Mouse (Mus musculus) lung, embryonic 15.5 days (tissue): Measurements from ENCODE around the gene Plcd1. TPM values are rescaled to one million over a fixed set of nuclear protein-coding genes. Genes with fewer than 3 reads are reported as not detected.
A peak's percentile ranks its signal among the peaks of the same experiment; 100 is the strongest.

Experiments used
- ATAC-seq: fragments of 200-750 bp; cut with Nextera tagmentation; 2 replicates; pipeline ENCODE4 v1.8.0; 2017; ENCODE audit warnings: moderate number of reproducible peaks, borderline replicate concordance; ENCODE audit not compliant: low FRiP score, low TSS enrichment; ENCODE audit errors: extremely low read depth
- H3K27ac ChIP-seq: fragments of 300-500 bp; sonication (generic); 2 replicates; pipeline ENCODE4 v1.5.1; 2015; ENCODE audit warnings: moderate library complexity, mild to moderate bottlenecking, inconsistent platforms
- H3K27me3 ChIP-seq: fragments of 300-500 bp; sonication (generic); 2 replicates; pipeline ENCODE4 v1.6.1; 2015; ENCODE audit warnings: inconsistent platforms
- H3K36me3 ChIP-seq: fragments of 300-500 bp; sonication (generic); 2 replicates; pipeline ENCODE4 v1.6.1; 2015; ENCODE audit warnings: inconsistent platforms
- H3K4me1 ChIP-seq: fragments of 300-500 bp; sonication (generic); 2 replicates; pipeline ENCODE4 v1.6.1; 2015; ENCODE audit warnings: inconsistent platforms
- H3K4me2 ChIP-seq: fragments of 300-500 bp; sonication (generic); 2 replicates; pipeline ENCODE4 v1.6.1; 2015; ENCODE audit warnings: inconsistent platforms, mild to moderate bottlenecking, moderate library complexity
- H3K4me3 ChIP-seq: fragments of 300-500 bp; sonication (generic); 2 replicates; pipeline ENCODE4 v1.5.1; 2015; ENCODE audit warnings: mild to moderate bottlenecking, inconsistent platforms
- H3K9ac ChIP-seq: fragments of 300-500 bp; sonication (generic); 2 replicates; pipeline ENCODE4 v1.6.1; 2015; ENCODE audit warnings: inconsistent platforms
- H3K9me3 ChIP-seq: fragments of 300-500 bp; sonication (generic); 2 replicates; pipeline ENCODE4 v1.6.1; 2016; ENCODE audit warnings: inconsistent platforms
- WGBS: fragments of 180-500 bp; shearing (Covaris S2); methylation state at CpG from one replicate; pipeline ENCODE4 v1.1.7; 2015; 5-methylcytosine and 5-hydroxymethylcytosine counted together
- polyA plus RNA-seq: library from polyadenylated mRNA; unstranded; fragments of >200 nt; fragmentation: Nextera tagmentation; extraction: Ambion mirVana; gene quantifications from 2 replicates; pipeline ENCODE4 v1.2.1, GENCODE M21; 2015

Gene Plcd1
- polyA plus RNA-seq: 15.5 and 17.7 TPM in 2 replicates

DNA sequence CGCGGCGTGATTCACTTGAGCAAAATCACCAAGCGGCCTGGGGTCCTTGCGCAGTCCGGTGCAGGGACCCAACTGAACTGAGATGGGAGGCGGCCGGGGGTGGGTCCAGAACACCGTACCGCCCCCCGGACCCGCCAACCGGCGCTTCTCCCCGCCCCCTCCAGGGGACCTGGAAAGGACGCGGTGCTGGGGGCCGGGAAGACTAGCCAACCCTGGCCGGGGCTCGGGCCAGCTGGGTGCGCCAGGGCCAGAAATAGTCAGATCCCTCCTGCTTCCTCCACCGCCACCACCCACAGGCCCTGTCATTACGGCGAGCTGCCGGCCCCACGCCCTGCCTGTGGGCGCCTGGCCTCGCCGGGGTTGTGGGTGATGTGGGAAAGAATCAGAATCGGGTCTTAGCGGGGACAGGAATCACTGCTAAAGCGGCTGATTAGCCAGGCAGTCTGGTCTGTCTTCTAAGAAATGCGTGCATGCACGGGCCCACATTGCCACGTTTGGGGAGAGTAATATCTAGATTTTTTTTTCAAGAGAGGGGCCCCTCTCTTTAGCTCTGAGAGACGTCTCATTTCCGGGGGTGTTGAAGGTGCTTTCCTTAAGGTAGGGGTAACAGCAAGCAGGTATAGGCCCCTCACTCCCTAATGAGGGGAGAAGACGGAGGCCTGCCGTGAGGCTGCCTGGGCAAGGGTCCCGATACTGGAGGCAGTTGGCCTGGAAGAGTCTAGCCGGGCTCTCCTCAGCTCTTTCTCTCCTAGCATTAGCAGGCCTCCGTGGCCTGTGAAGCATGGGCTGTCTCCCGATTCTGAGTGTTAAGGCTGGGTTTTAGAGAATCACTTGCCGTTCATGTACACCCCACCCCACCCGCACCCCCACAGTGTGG lies at the start of gene Plcd1:
Plcd1 (minus strand) TSS at position 84 of the 877 bp plus-strand sequence.
- Histone ChIP-seq H3K4me3 (peak within 1 kb of the TSS; percentile 59), H3K9me3 (no peaks in the 10 kb centered on the region), H3K4me1 (peaks cover 43% of the 10 kb centered on the region), H3K4me2 (peak within 1 kb of the TSS; percentile 94), H3K27ac (peak within 1 kb of the TSS; percentile 66), H3K9ac (peak within 1 kb of the TSS; percentile 61), H3K27me3 (peaks cover 11% of the 10 kb centered on the region), H3K36me3 (no peaks in the 10 kb centered on the region)
- peak; percentile 87 for ATAC-seq
- 10% methylated on average over 45 of the region's 45 CpGs for whole genome bisulfite sequencing

DNA sequence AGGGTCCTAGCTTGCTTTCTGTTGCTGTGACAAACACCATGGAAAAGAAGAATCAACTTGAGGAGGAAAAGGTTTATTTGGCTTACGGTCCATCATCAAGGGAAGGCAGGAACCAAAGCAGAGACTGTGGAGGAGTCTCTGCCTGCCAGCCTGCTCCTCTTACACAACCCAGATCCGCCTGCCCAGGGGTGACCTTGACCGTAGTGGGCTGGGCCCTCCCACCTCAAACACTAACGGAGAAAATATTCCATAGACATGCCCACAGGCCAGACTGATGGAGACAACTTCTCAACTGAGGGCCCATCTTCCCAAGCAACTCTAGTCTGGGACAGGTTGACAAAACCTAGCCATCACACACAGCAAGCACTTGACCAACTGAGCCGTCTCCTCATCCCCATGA lies 48.8 kb upstream of the Plcd1 start:
- Histone ChIP-seq H3K36me3 (no peaks in the 10 kb centered on the region), H3K4me2 (no peak overlapping the region), H3K27me3 (no peaks in the 10 kb centered on the region), H3K27ac (no peak overlapping the region), H3K9me3 (no peaks in the 10 kb centered on the region), H3K4me1 (no peaks in the 10 kb centered on the region), H3K9ac (no peak overlapping the region), H3K4me3 (no peak overlapping the region)
- 70% methylated on average over 5 of the region's 5 CpGs for WGBS
- no peak for ATAC-seq

DNA sequence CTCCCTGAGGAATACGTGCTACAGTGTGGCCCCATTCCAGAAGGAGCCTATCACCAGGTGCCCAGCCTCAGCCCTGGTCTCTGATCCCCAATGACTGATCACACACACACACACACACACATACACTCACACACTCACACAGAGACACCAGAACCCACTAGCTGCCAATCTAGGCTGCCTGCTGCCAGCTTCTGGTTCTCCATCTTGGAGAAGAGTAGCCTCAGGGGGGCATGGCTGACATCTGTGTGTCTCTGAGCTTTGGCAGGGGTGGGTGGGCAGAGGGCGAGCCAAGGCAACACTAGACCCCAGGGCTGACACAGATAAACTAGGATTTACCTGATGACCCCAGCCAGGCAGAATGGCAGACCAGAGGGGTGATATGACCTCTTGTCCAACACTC lies 45.5 kb upstream of the Plcd1 start:
- 63% methylated on average over 2 of the region's 2 CpGs for WGBS
- Histone ChIP-seq H3K4me2 (no peak overlapping the region), H3K36me3 (no peaks in the 10 kb centered on the region), H3K9ac (no peak overlapping the region), H3K4me3 (no peak overlapping the region), H3K4me1 (no peaks in the 10 kb centered on the region), H3K27ac (no peak overlapping the region), H3K9me3 (no peaks in the 10 kb centered on the region), H3K27me3 (no peaks in the 10 kb centered on the region)
- ATAC-seq: no peak

DNA sequence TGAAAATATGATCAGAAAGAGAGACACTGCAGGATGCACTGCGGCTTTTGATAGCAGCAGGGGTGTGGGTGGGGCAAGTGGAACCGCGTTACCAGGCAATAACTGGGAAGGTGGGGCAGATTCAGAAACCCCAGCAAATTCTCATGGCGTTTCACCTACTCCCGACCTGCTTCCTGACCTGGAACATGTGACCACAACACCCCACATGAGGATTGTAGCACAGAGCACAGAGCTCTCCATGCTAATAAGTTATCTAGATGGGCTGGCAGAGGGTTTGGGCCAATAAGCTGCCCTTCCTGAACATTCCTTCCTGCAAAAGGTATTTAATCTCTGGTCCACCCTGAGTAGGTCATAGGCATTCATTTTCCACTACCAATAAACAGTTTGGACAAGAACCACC lies 37.4 kb upstream of the Plcd1 start:
- no peak overlapping the region for H3K9ac ChIP-seq
- H3K9me3 ChIP-seq: no peaks in the 10 kb centered on the region
- ATAC-seq: no peak
- H3K4me3 ChIP-seq: no peak overlapping the region
- no peaks in the 10 kb centered on the region for H3K4me1 ChIP-seq
- WGBS: 48% methylated on average over 5 of the region's 5 CpGs
- no peak overlapping the region for H3K27ac ChIP-seq
- no peaks in the 10 kb centered on the region for H3K27me3 ChIP-seq
- no peak overlapping the region for H3K4me2 ChIP-seq
- H3K36me3 ChIP-seq: no peaks in the 10 kb centered on the region

DNA sequence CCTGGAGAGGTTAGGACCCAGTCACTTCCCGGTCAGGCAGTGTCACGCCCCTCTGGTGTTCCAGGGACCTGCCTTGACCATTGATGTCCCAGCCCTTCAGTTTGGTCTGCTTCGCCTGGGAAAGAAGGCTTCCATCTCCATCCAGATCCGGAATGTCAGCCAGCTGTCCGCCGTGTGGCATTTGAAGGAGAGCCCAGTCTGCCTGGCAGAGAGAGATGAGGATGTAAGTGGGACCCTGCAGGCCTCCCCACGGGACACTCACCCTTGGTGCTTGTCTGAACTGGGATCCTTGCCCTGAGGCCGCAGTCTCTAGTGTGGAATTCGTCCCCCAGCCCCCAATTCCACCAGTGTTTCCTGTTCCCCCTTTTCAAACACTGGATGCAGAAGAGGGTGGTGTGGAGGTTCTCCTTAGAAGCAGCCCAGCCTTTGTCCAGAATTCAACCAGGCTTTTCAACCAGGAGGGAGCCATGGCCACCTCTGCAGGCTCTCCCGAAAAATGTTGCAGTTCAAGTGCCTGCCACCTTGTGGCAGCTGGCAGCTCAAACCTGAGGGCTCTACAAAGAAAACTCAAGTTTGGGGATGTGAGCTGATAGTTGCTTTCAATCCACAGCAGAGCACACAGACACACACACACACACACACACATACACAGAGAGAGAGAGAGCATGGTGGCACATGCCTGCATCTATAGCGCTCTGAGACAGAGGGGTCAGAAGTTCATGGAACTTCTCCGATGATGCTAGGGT lies 35.3 kb upstream of the Plcd1 start:
- Histone ChIP-seq H3K27me3 (no peaks in the 10 kb centered on the region), H3K4me1 (no peaks in the 10 kb centered on the region), H3K9ac (no peak overlapping the region), H3K4me3 (no peak overlapping the region), H3K4me2 (no peak overlapping the region), H3K9me3 (no peaks in the 10 kb centered on the region), H3K27ac (no peak overlapping the region), H3K36me3 (no peaks in the 10 kb centered on the region)
- no peak for ATAC-seq
- WGBS: 69% methylated on average over 12 of the region's 12 CpGs

DNA sequence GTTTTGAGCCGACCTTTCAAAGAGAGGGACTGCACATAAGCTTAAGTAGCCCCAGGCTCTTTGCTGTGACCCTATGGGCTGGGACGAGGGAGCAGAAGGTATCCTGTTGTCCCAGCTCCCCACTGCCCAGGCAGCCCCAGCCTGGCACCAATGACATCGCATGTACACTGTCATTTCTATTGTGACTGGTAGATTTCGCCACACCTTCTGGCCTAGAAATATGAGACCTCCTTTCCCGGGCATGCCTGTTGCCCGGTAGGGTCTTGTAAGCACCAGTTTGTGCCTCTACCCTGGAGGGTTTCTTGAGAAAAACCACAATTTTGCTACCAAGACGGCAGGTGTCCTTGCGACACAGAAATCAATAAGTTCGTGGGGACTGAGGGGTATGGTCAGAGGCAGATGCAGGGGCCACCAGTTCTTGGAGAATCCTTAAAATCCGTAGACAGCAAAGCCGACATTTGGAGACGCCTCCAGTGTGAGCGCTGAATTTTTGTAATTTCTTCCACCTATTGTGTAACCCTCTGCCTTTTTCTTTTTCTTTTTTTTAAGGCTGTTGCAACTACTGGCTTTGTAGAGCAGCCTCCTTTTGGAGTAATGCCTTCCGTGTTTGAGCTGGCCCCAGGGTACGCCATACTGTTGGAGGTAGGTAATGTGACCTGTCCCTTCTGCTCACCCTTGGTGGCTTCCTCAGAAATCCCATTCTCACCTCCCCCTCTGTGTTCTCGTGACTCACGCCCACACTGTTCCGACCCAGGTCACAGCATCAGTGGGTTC lies 29.5 kb upstream of the Plcd1 start:
- Histone ChIP-seq H3K27me3 (no peaks in the 10 kb centered on the region), H3K9me3 (no peaks in the 10 kb centered on the region), H3K4me3 (no peak overlapping the region), H3K9ac (no peak overlapping the region), H3K27ac (no peak overlapping the region), H3K36me3 (no peaks in the 10 kb centered on the region), H3K4me1 (no peaks in the 10 kb centered on the region), H3K4me2 (no peak overlapping the region)
- ATAC-seq: no peak
- WGBS: 78% methylated on average over 18 of the region's 18 CpGs

DNA sequence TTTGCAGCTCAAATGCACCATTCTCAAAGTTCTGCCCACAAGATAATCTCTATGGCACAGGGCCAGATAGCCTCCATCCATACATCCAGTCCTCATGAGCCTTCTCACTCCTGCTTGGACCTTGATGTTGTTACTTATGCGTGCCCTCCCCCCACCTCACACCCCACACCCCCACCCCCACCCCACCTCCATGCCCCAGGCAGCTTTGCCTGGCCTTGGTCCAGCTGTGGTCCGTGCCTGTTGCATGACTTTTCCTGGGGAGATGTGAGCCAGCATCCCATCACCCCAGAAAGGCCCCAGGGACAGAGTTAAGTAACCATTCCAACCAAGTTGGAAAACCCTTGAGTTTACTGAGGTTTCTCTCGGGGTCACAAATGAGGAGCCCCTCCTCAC lies 26.9 kb upstream of the Plcd1 start:
- Histone ChIP-seq H3K4me2 (no peak overlapping the region), H3K27ac (no peak overlapping the region), H3K36me3 (no peaks in the 10 kb centered on the region), H3K4me3 (no peak overlapping the region), H3K9ac (no peak overlapping the region), H3K27me3 (no peaks in the 10 kb centered on the region), H3K9me3 (no peaks in the 10 kb centered on the region), H3K4me1 (no peaks in the 10 kb centered on the region)
- no peak for ATAC-seq
- WGBS: 64% methylated on average over 3 of the region's 3 CpGs

DNA sequence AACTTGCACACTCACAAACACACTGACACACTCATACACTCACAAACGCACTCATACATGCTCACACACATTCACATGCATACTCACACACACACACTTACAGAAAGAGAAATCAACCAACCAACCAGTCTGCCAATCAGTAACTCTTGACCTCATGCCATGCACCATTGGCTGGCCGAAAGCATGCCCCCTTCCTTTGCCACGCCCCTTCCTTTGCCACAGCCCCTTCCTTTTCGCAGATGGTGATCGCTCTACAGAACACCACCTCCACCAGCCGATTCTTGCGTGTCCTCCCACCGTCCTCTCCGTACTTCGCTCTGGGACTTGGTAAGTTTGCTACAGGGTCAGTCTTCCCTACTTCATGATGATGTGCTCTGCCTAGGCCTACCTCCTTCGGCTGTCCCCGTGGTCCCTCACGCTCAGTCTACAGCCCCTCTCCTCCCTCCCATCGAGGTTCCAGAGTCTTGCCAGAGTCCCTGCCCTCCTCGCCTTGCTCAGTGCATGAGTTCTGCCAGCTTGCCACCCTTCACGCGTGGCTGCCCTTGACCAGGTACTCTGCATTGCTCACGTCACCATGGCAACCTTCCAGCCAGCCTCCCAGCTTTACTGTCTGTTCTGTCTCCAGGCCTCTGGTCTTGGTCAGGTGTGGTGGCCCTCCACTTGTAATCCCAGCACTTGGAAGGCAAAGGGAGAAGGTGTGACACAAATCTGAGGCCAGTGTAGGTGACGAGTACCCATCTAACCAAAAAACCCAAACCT lies 26.3 kb upstream of the Plcd1 start:
- no peak for ATAC-seq
- Histone ChIP-seq H3K4me1 (no peaks in the 10 kb centered on the region), H3K27ac (no peak overlapping the region), H3K4me2 (no peak overlapping the region), H3K4me3 (no peak overlapping the region), H3K9ac (no peak overlapping the region), H3K9me3 (no peaks in the 10 kb centered on the region), H3K27me3 (no peaks in the 10 kb centered on the region), H3K36me3 (no peaks in the 10 kb centered on the region)
- WGBS: 83% methylated on average over 19 of the region's 19 CpGs

DNA sequence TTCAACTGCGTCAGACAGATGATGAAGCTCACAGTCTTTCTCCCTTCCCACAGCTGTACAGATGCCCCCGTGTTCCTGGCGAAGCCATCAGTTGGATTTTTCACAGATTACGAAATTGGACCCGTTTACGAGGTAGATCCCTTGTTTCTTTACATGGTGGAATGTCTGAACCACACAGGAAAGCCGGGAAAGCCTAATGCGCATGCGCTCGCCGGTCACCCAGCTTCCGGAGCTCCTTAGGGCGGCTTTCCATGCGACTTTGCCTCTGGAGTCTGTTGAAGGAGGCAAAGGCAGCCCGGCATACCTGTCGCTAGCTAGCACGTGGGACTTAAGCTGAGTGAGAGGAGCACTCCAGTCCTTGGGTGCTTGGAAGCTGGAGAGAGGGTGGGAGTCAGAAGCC lies 21.6 kb upstream of the Plcd1 start:
- no peak for ATAC-seq
- Histone ChIP-seq H3K4me3 (no peak overlapping the region), H3K27ac (no peak overlapping the region), H3K9me3 (no peaks in the 10 kb centered on the region), H3K4me2 (no peak overlapping the region), H3K9ac (no peak overlapping the region), H3K4me1 (peaks cover 8% of the 10 kb centered on the region; the same call in 1 of the 2 replicates), H3K27me3 (no peaks in the 10 kb centered on the region), H3K36me3 (no peaks in the 10 kb centered on the region)
- 80% methylated on average over 17 of the region's 17 CpGs for WGBS

DNA sequence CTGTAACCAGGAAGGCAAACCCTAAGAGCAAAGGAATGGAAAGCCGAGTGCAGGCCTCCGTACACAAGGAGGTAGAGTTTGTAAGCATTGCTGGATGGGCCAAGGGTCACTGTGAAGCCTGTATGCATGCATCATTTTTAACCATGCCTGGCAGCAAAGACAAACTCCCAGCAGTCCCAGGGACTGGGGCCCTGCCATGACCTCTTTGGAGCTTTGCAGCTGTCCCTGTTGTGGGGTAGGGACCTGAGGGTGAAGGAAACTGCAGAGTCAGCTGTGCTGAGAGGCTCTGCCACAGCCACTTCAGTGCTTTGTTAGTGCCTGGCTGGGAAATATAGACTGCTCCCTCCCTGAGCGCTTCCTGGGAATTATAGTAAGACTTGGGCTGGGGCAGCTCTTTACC lies 17.3 kb upstream of the Plcd1 start:
- H3K4me2 ChIP-seq: no peak overlapping the region
- H3K27ac ChIP-seq: 0 out of 2 replicates have a peak overlapping the region, but pooled peaks have one; percentile 22
- 36% methylated on average over 3 of the region's 3 CpGs for WGBS
- H3K4me3 ChIP-seq: no peak overlapping the region
- no peak overlapping the region for H3K9ac ChIP-seq
- no peaks in the 10 kb centered on the region for H3K36me3 ChIP-seq
- no peak for ATAC-seq
- no peaks in the 10 kb centered on the region for H3K9me3 ChIP-seq
- H3K4me1 ChIP-seq: peaks cover 9% of the 10 kb centered on the region; the same call in 1 of the 2 replicates
- no peaks in the 10 kb centered on the region for H3K27me3 ChIP-seq

DNA sequence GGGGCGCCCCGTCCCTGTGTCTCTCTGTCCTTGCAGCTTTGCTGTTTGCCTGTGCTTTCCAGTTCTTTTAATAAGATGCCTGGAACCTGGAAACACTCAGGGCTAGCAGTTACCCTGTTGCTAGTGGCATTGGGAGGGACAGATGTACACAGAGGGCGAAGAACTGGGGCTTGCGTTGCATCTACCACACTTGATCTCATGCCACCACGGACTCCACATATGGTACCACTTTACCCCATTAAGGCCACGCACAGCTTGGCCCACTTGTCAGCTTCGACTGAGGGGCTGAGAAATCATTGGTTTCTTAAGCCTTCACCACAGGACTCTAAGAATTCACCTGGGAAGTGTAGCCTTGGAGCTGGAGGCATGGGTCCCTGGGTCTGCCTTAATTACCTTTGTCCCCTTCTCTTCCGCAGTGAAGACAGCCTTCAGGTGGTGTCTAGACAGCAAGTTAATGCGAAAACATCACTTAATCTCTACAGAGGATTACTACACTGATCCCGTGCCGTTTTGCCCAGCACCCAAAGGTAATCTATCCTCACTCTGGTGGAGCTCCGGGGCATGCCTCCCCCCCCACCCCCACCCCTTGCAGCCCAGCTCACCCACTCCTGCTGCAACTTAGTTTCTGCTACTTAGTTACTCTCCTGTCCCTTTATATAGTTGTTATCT lies 16.5 kb upstream of the Plcd1 start:
- H3K9ac ChIP-seq: no peak overlapping the region
- H3K4me2 ChIP-seq: no peak overlapping the region
- no peaks in the 10 kb centered on the region for H3K27me3 ChIP-seq
- WGBS: 60% methylated on average over 12 of the region's 12 CpGs
- H3K4me1 ChIP-seq: peaks cover 9% of the 10 kb centered on the region; the same call in 1 of the 2 replicates
- no peak overlapping the region for H3K4me3 ChIP-seq
- H3K9me3 ChIP-seq: no peaks in the 10 kb centered on the region
- ATAC-seq: no peak
- H3K36me3 ChIP-seq: no peaks in the 10 kb centered on the region
- H3K27ac ChIP-seq: no peak overlapping the region
